Mouse (Mus musculus): ENCODE data around the gene Apobec1.
"Not testable (repeated sequence)": the region's sequence is repeated elsewhere in the genome, so short reads cannot be mapped to it uniquely, and the experiment has no call there.

The Apobec1 gene

GRCm38 (mm10) chr6:122602242-122602991, at the start of gene Apobec1:
Gene Apobec1, minus strand, starts transcription at chr6:122602444.
- DNase-seq: peak; percentile 13 to 24

- DNase-seq: no peak
Observed at GRCm38 (mm10) chr6:122650398-122650980, 48.2 kb upstream of the Apobec1 start.

GRCm38 (mm10) chr6:122649903-122650302, 47.7 kb upstream of the Apobec1 start:
- DNase-seq: no peak

- DNase-seq: not testable (repeated sequence)
Observed at GRCm38 (mm10) chr6:122644196-122644595, 42.0 kb upstream of the Apobec1 start.

- DNase-seq: not testable (repeated sequence)
Observed at GRCm38 (mm10) chr6:122637566-122637965, 35.3 kb upstream of the Apobec1 start.

- DNase-seq: no peak
Observed at GRCm38 (mm10) chr6:122636666-122637065, 34.4 kb upstream of the Apobec1 start.

GRCm38 (mm10) chr6:122635315-122635714, 33.1 kb upstream of the Apobec1 start:
- no peak for DNase-seq

- no peak for DNase-seq
Observed at GRCm38 (mm10) chr6:122633411-122633810, 31.2 kb upstream of the Apobec1 start.

GRCm38 (mm10) chr6:122627469-122628108, 25.3 kb upstream of the Apobec1 start:
- DNase-seq: no peak

- no peak for DNase-seq
Observed at GRCm38 (mm10) chr6:122626110-122626509, 23.9 kb upstream of the Apobec1 start, which contains the start of gene Dppa3. Gene Dppa3, plus strand, starts transcription at chr6:122626410.

- DNase-seq: no peak
Observed at GRCm38 (mm10) chr6:122625156-122625555, 22.9 kb upstream of the Apobec1 start.

GRCm38 (mm10) chr6:122624480-122624879, 22.2 kb upstream of the Apobec1 start:
- no peak for DNase-seq

GRCm38 (mm10) chr6:122621066-122621465, 18.8 kb upstream of the Apobec1 start:
- DNase-seq: no peak

GRCm38 (mm10) chr6:122616022-122616421, 13.8 kb upstream of the Apobec1 start:
- no peak for DNase-seq

- no peak for DNase-seq
Observed at GRCm38 (mm10) chr6:122614047-122614446, 11.8 kb upstream of the Apobec1 start.

GRCm38 (mm10) chr6:122612426-122612825, 10.2 kb upstream of the Apobec1 start:
- DNase-seq: no peak

- DNase-seq: no peak
Observed at GRCm38 (mm10) chr6:122609771-122610170, 7.5 kb upstream of the Apobec1 start, which contains the start of gene Gdf3. Gene Gdf3, minus strand, starts transcription at chr6:122610087.

- no peak for DNase-seq
Observed at GRCm38 (mm10) chr6:122609377-122609728, 7.1 kb upstream of the Apobec1 start.

GRCm38 (mm10) chr6:122608434-122609376, 6.5 kb upstream of the Apobec1 start:
- DNase-seq: no peak

GRCm38 (mm10) chr6:122607700-122608099, 5.5 kb upstream of the Apobec1 start:
- DNase-seq: no peak

- DNase-seq: no peak
Observed at GRCm38 (mm10) chr6:122606661-122607060, 4.4 kb upstream of the Apobec1 start.

- DNase-seq: no peak
Observed at GRCm38 (mm10) chr6:122605483-122605882, 3.2 kb upstream of the Apobec1 start.

GRCm38 (mm10) chr6:122604260-122604659, 2.0 kb upstream of the Apobec1 start:
- no peak for DNase-seq

Data from cerebellum, adult 18-20 months (tissue).